Mouse (Mus musculus) brain, embryonic 14.5 days (tissue): ENCODE results near the gene Gramd4. TPM values are rescaled to one million over a fixed set of nuclear protein-coding genes. Genes with fewer than 3 reads are reported as not detected.

Experiments
- DNase-seq: peaks from one replicate; pipeline ENCODE4 v3.0.0-alpha.2; 2011; ENCODE audit warnings: low read depth
- CTCF ChIP-seq: fragments of 200-500 bp; IDR thresholded peaks from 2 replicates; pipeline ENCODE4 v1.5.1; 2012; ENCODE audit warnings: inconsistent platforms, mild to moderate bottlenecking, moderate library complexity, borderline replicate concordance; ENCODE audit not compliant: insufficient read depth, insufficient read length; ENCODE audit errors: extremely low read depth
- POLR2A ChIP-seq: fragments of 200-500 bp; IDR thresholded peaks from 2 replicates; pipeline ENCODE4 v1.6.1; 2012; ENCODE audit warnings: mild to moderate bottlenecking, inconsistent platforms, borderline replicate concordance; ENCODE audit not compliant: poor library complexity, insufficient read depth, insufficient read length, severe bottlenecking; ENCODE audit errors: extremely low read depth
- polyA plus RNA-seq: library from polyadenylated mRNA; depleted of rRNA; stranded (reverse); fragments of >200 nt; gene quantifications from 2 replicates; pipeline ENCODE4 v1.2.3, GENCODE M21; 2012

Gramd4 gene
- polyA plus RNA-seq, 1 experiment = 64.7 TPM

GRCm38 (mm10) chr15:86119186-86119585, 61.7 kb downstream of the Gramd4 start:
- DNase-seq = no peak
- no peak for TF ChIP-seq POLR2A
- TF ChIP-seq CTCF = no peak

DNA sequence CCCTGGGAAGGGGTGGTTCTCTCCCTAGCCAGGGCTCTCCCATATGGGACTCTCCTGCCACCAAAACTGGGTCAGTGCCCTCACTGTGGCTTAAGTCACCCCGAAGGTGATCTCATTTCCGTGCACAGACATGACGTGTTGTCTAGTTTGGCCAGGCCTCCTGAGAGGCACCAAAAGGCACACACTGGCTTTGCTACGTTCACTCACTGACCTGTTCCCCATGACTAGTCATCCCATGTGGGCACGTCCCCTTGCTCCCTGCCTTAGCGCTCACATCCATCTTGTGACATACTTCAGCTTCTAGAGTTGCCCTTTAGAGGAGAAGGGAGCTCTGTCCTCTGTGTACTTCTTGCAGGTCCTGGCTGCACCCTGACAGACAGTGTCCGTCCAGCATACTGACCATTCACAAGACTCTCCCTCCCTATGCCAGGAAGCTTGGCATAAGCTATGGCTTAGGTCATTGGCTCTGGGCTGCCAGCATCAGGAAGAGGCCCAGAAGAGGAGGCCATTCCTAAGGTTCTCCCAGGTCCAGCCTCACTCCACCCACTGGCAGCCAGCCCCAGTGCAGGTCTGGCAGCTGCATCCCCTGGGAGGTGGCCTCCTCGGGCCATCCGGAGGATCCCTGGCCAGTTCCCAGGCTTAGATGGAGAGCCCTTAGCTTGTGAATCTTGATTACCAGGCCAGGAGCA, 64.9 kb downstream of the Gramd4 start:
- TF ChIP-seq POLR2A (no peak), CTCF (no peak)
- DNase-seq = no peak

GRCm38 (mm10) chr15:86123409-86123808, 65.9 kb downstream of the Gramd4 start:
- DNase-seq = no peak
- TF ChIP-seq CTCF (no peak), POLR2A (no peak)

GRCm38 (mm10) chr15:86124359-86124758, 66.9 kb downstream of the Gramd4 start:
- TF ChIP-seq POLR2A (no peak), CTCF (peak; percentile 74)

GRCm38 (mm10) chr15:86129036-86129435, 71.5 kb downstream of the Gramd4 start:
- DNase-seq = peak; percentile 37

More at GRCm38 (mm10) chr15:86124359-86124758, 66.9 kb downstream of the Gramd4 start:
- peak; percentile 75 for DNase-seq

DNA sequence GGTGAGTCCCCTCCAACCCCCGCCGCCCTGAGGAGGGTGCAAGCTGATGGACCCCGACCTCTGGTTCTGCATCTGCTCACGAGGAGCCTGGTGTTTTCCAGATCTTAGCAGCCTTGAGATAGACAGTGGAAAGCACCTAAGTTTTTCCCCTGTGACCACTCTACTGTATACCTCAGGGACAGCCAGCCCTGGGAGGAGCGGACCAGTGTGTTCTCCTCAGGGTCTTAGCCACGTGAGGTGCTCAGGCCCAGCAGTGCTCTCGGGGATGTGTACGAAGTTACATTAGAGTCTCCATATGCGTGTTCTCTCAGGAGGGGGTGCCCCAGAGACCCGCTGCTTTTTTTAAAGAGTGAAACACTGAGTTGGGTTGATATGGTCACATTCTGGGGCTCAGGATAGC, 73.2 kb downstream of the Gramd4 start:
- TF ChIP-seq POLR2A (no peak), CTCF (no peak)

More at GRCm38 (mm10) chr15:86129036-86129435, 71.5 kb downstream of the Gramd4 start:
- TF ChIP-seq CTCF (no peak), POLR2A (no peak)

DNA sequence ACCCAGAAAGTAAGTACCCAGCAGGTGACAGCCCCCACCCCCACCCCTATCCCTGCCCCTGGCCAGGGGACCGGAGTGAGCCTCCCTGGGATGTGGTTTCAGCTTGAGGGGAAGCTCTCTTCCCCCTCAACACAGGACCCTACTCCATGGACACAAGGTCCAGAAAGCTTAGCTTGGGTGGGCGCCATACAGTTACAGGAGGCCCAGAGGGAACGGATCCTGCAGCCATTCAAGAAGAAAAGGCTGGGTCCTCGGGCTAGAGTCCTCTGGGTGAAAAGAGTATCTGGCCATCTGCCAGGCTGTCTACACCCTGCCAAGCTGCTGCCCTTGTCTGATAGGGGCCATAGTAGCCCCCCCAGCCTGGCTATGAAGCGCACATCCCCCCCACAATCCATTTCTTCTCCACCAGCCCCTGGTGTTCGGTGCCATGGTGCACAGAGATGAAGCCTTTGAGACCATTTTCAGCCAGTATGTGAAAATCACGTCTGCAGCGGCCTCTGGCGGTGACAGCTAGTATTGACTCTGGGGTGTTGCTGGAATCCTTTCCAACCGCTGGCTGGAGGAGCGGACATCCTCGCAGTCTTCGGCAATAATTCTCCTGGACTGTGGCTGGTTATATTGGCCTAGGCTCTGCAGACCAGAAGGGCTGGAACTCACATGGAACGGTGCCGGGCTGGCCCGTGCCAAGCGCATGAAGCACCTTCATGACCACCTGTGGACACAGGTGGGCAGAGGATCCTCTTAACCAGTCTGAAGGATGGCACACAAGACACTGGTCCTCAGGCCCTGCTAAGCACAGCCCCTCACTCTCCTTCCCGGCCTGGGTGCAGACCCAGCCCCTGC, 77.7 kb downstream of the Gramd4 start:
- TF ChIP-seq POLR2A = no peak
- peak; percentile 97 for TF ChIP-seq CTCF
- peak; percentile 90 for DNase-seq

More for the DNA sequence above, 73.2 kb downstream of the Gramd4 start:
- no peak for DNase-seq

DNA sequence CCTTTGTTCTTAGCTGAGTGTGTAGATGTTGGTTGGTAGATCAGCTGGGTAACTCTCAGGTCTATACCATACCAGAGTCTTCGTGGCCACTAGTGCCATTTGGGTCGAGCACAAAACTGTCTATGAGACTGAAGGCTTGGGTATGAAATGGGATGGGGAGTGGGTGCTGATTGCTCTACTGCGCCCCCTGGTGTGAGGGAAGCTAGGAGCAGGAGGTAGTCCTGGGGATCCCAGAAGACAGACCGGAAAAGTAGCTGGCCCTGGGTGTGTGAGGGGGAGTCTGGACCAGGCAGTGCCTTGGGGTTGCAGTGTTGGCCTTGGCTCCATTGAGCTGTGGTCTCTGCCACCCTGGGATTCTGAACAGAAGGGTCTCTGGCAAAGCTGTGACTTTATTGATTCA, 80.1 kb downstream of the Gramd4 start:
- no peak for DNase-seq
- TF ChIP-seq CTCF (peak; percentile 42; the same call in 1 of the 2 replicates), POLR2A (no peak)

DNA sequence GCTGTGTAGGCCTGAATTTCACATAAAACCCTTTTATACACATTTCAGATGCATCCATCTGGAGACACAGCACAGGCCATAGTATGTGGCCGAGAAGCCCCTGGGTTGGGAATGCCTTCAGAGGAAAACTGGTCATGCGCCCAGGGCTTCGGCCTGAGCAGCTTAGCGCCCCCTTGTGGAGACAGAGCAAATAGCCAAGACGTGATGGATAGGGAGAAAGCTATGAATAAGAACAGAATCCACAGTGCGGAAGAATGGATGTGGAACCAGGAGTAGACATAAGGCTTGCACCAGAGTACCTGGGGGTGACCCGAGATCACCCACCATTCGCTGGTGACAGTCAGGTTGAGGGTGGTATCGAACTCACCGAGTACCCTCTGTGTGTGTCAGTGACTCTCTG, 82.8 kb downstream of the Gramd4 start:
- TF ChIP-seq POLR2A (no peak), CTCF (peak; percentile 97)
- peak; percentile 81 for DNase-seq

- TF ChIP-seq CTCF = no peak
- TF ChIP-seq POLR2A = no peak
- DNase-seq = no peak
These were observed 87.1 kb downstream of the Gramd4 start for GRCm38 (mm10) chr15:86144577-86144976.

- TF ChIP-seq CTCF (no peak), POLR2A (no peak)
- no peak for DNase-seq
These were observed 87.6 kb downstream of the Gramd4 start for GRCm38 (mm10) chr15:86145046-86145445.
